Mouse (Mus musculus): ENCODE results near the gene Tmem150a.

- TF ChIP-seq CTCF (conservative IDR thresholded peaks at IDR 0.05; ENCODE audit: low read length) = no peak
- no peak for TF ChIP-seq POU5F1 (IDR thresholded peaks at IDR 0.05; ENCODE audit: borderline replicate concordance, low read length)
- TF ChIP-seq NANOG (IDR thresholded peaks at IDR 0.05; ENCODE audit: borderline replicate concordance, low read length) = no peak
Measured at GRCm38 (mm10) chr6:72389471-72389940, 34.3 kb downstream of the Tmem150a start.

Data from E14TG2a.4 (cell line).